Mouse (Mus musculus) heart, embryonic 13.5 days (tissue): ENCODE measurements at regions not wholly inside any gene's neighbourhood (a gene's known extent, or its start where the extent isn't known, plus 50 kb on each side); places are given as distances from the start of the nearest gene placed in this dataset.

Experiments
- ATAC-seq: fragments of 200-750 bp; cut with Nextera tagmentation; 2 replicates; pipeline ENCODE4 v1.8.0; 2017; ENCODE audit warnings: moderate TSS enrichment; ENCODE audit not compliant: insufficient number of reproducible peaks, low FRiP score, low TSS enrichment; ENCODE audit errors: extremely low read depth
- H3K27ac ChIP-seq: fragments of 300-500 bp; sonication (generic); replicated peaks from 2 replicates; pipeline ENCODE4 v1.5.1; 2015; ENCODE audit warnings: moderate library complexity, mild to moderate bottlenecking, inconsistent platforms
- H3K27me3 ChIP-seq: fragments of 300-500 bp; sonication (generic); replicated peaks from 2 replicates; pipeline ENCODE4 v1.6.1; 2015; ENCODE audit warnings: mild to moderate bottlenecking, inconsistent platforms
- H3K36me3 ChIP-seq: fragments of 300-500 bp; sonication (generic); 2 replicates; pipeline ENCODE4 v1.6.1; 2015; ENCODE audit warnings: mild to moderate bottlenecking, inconsistent platforms
- H3K4me1 ChIP-seq: fragments of 300-500 bp; sonication (generic); 2 replicates; pipeline ENCODE4 v1.6.1; 2015; ENCODE audit warnings: inconsistent platforms
- H3K4me2 ChIP-seq: fragments of 300-500 bp; sonication (generic); 2 replicates; pipeline ENCODE4 v1.6.1; 2015; ENCODE audit warnings: inconsistent platforms, mild to moderate bottlenecking, moderate library complexity
- H3K4me3 ChIP-seq: fragments of 300-500 bp; sonication (generic); 2 replicates; pipeline ENCODE4 v1.5.1; 2015; ENCODE audit warnings: moderate library complexity, mild to moderate bottlenecking, inconsistent platforms
- H3K9ac ChIP-seq: fragments of 300-500 bp; sonication (generic); 2 replicates; pipeline ENCODE4 v1.6.1; 2015; ENCODE audit warnings: inconsistent platforms, mild to moderate bottlenecking, moderate library complexity
- H3K9me3 ChIP-seq: fragments of 300-500 bp; sonication (generic); 2 replicates; pipeline ENCODE4 v1.6.1; 2016; ENCODE audit warnings: inconsistent platforms
- WGBS: fragments of 180-500 bp; shearing (Covaris S2); methylation state at CpG from one replicate; pipeline ENCODE4 v1.1.7; 2015; ENCODE audit warnings: mixed read lengths; 5-methylcytosine and 5-hydroxymethylcytosine counted together

- Histone ChIP-seq H3K9me3 (no peaks in the 10 kb centered on the region), H3K27ac (no peak overlapping the region), H3K4me3 (no peak overlapping the region), H3K4me1 (no peaks in the 10 kb centered on the region), H3K9ac (no peak overlapping the region), H3K27me3 (no peaks in the 10 kb centered on the region), H3K4me2 (no peak overlapping the region), H3K36me3 (no peaks in the 10 kb centered on the region)
- 79% methylated on average over 2 of the region's 2 CpGs for WGBS
- no peak for ATAC-seq
These were observed 720.6 kb downstream of the Ets1 start for GRCm38 (mm10) chr9:33356621-33357020.

- H3K9ac ChIP-seq: no peak overlapping the region
- no peaks in the 10 kb centered on the region for H3K36me3 ChIP-seq
- no peak overlapping the region for H3K4me3 ChIP-seq
- 78% methylated on average over 5 of the region's 5 CpGs for WGBS
- no peak overlapping the region for H3K27ac ChIP-seq
- no peak overlapping the region for H3K4me2 ChIP-seq
- no peaks in the 10 kb centered on the region for H3K9me3 ChIP-seq
- no peaks in the 10 kb centered on the region for H3K27me3 ChIP-seq
- no peaks in the 10 kb centered on the region for H3K4me1 ChIP-seq
- ATAC-seq: no peak
These were observed 724.9 kb downstream of the Ets1 start for GRCm38 (mm10) chr9:33360966-33361365.

GRCm38 (mm10) chr9:33389170-33389569 lies 753.1 kb downstream of the Ets1 start:
- no peak for ATAC-seq

GRCm38 (mm10) chr9:33404691-33405090 lies 768.7 kb downstream of the Ets1 start:
- no peak overlapping the region for H3K4me3 ChIP-seq
- peaks cover 4% of the 10 kb centered on the region for H3K9me3 ChIP-seq
- WGBS: 74% methylated on average over 4 of the region's 4 CpGs
- H3K27me3 ChIP-seq: no peaks in the 10 kb centered on the region
- H3K4me1 ChIP-seq: no peaks in the 10 kb centered on the region
- no peak overlapping the region for H3K4me2 ChIP-seq
- ATAC-seq: no peak
- H3K27ac ChIP-seq: no peak overlapping the region
- no peaks in the 10 kb centered on the region for H3K36me3 ChIP-seq
- no peak overlapping the region for H3K9ac ChIP-seq

More at GRCm38 (mm10) chr9:33389170-33389569, 753.1 kb downstream of the Ets1 start:
- H3K27ac ChIP-seq: no peak overlapping the region
- H3K9me3 ChIP-seq: no peaks in the 10 kb centered on the region
- H3K9ac ChIP-seq: no peak overlapping the region
- no peak overlapping the region for H3K4me2 ChIP-seq
- H3K27me3 ChIP-seq: no peaks in the 10 kb centered on the region
- no peaks in the 10 kb centered on the region for H3K36me3 ChIP-seq
- H3K4me3 ChIP-seq: no peak overlapping the region
- H3K4me1 ChIP-seq: no peaks in the 10 kb centered on the region

GRCm38 (mm10) chr9:33407517-33407916 lies 771.5 kb downstream of the Ets1 start:
- H3K9ac ChIP-seq: no peak overlapping the region
- no peak for ATAC-seq
- H3K4me1 ChIP-seq: no peaks in the 10 kb centered on the region
- no peak overlapping the region for H3K27ac ChIP-seq
- no peaks in the 10 kb centered on the region for H3K36me3 ChIP-seq
- WGBS: 77% methylated on average over 2 of the region's 2 CpGs
- H3K9me3 ChIP-seq: peaks cover 7% of the 10 kb centered on the region
- H3K4me3 ChIP-seq: no peak overlapping the region
- H3K27me3 ChIP-seq: no peaks in the 10 kb centered on the region
- no peak overlapping the region for H3K4me2 ChIP-seq

GRCm38 (mm10) chr9:33423781-33424180 lies 787.8 kb downstream of the Ets1 start:
- H3K27me3 ChIP-seq: no peaks in the 10 kb centered on the region
- no peak overlapping the region for H3K27ac ChIP-seq
- no peaks in the 10 kb centered on the region for H3K4me1 ChIP-seq
- no peak overlapping the region for H3K9ac ChIP-seq
- no peak for ATAC-seq
- no peak overlapping the region for H3K4me3 ChIP-seq
- no peaks in the 10 kb centered on the region for H3K9me3 ChIP-seq
- 58% methylated on average over 2 of the region's 2 CpGs for WGBS
- no peaks in the 10 kb centered on the region for H3K36me3 ChIP-seq
- H3K4me2 ChIP-seq: no peak overlapping the region

- no peak for ATAC-seq
- Histone ChIP-seq H3K9me3 (no peaks in the 10 kb centered on the region), H3K27me3 (no peaks in the 10 kb centered on the region), H3K27ac (no peak overlapping the region), H3K4me3 (no peak overlapping the region), H3K4me1 (no peaks in the 10 kb centered on the region), H3K36me3 (no peaks in the 10 kb centered on the region), H3K9ac (no peak overlapping the region), H3K4me2 (no peak overlapping the region)
- WGBS: 73% methylated on average over 4 of the region's 4 CpGs
These were observed 800.4 kb downstream of the Ets1 start for GRCm38 (mm10) chr9:33436459-33436858.

GRCm38 (mm10) chr9:33442266-33442665 lies 806.2 kb downstream of the Ets1 start:
- H3K4me1 ChIP-seq: no peaks in the 10 kb centered on the region
- 67% methylated on average over 5 of the region's 5 CpGs for WGBS
- H3K36me3 ChIP-seq: no peaks in the 10 kb centered on the region
- H3K4me2 ChIP-seq: no peak overlapping the region
- H3K9ac ChIP-seq: no peak overlapping the region
- no peak for ATAC-seq
- H3K4me3 ChIP-seq: no peak overlapping the region
- H3K27me3 ChIP-seq: no peaks in the 10 kb centered on the region
- no peaks in the 10 kb centered on the region for H3K9me3 ChIP-seq
- no peak overlapping the region for H3K27ac ChIP-seq

- H3K4me3 ChIP-seq: no peak overlapping the region
- H3K27me3 ChIP-seq: no peaks in the 10 kb centered on the region
- WGBS: 60% methylated on average over 1 of the region's 1 CpGs
- no peaks in the 10 kb centered on the region for H3K36me3 ChIP-seq
- H3K4me1 ChIP-seq: no peaks in the 10 kb centered on the region
- H3K4me2 ChIP-seq: no peak overlapping the region
- no peak overlapping the region for H3K9ac ChIP-seq
- ATAC-seq: no peak
- no peak overlapping the region for H3K27ac ChIP-seq
- no peaks in the 10 kb centered on the region for H3K9me3 ChIP-seq
These were observed 809.9 kb downstream of the Ets1 start for GRCm38 (mm10) chr9:33445902-33446301.

- WGBS: 48% methylated on average over 2 of the region's 2 CpGs
- Histone ChIP-seq H3K4me3 (no peak overlapping the region), H3K27me3 (no peaks in the 10 kb centered on the region), H3K27ac (no peak overlapping the region), H3K9me3 (no peaks in the 10 kb centered on the region), H3K4me2 (no peak overlapping the region), H3K9ac (no peak overlapping the region), H3K36me3 (no peaks in the 10 kb centered on the region), H3K4me1 (no peaks in the 10 kb centered on the region)
- ATAC-seq: no peak
These were observed 839.1 kb downstream of the Ets1 start for GRCm38 (mm10) chr9:33475106-33475505.

- ATAC-seq: no peak
- Histone ChIP-seq H3K4me1 (no peaks in the 10 kb centered on the region), H3K36me3 (no peaks in the 10 kb centered on the region), H3K4me3 (no peak overlapping the region), H3K9me3 (no peaks in the 10 kb centered on the region), H3K27ac (no peak overlapping the region), H3K9ac (no peak overlapping the region), H3K27me3 (no peaks in the 10 kb centered on the region), H3K4me2 (no peak overlapping the region)
- WGBS: 58% methylated on average over 5 of the region's 5 CpGs
These were observed 847.0 kb downstream of the Ets1 start for GRCm38 (mm10) chr9:33482845-33483540.

- no peaks in the 10 kb centered on the region for H3K27me3 ChIP-seq
- H3K27ac ChIP-seq: no peak overlapping the region
- H3K4me3 ChIP-seq: no peak overlapping the region
- no peaks in the 10 kb centered on the region for H3K9me3 ChIP-seq
- H3K9ac ChIP-seq: no peak overlapping the region
- no peaks in the 10 kb centered on the region for H3K36me3 ChIP-seq
- WGBS: 57% methylated on average over 2 of the region's 2 CpGs
- no peak for ATAC-seq
- no peaks in the 10 kb centered on the region for H3K4me1 ChIP-seq
- H3K4me2 ChIP-seq: no peak overlapping the region
These were observed 847.5 kb downstream of the Ets1 start for GRCm38 (mm10) chr9:33483541-33483846.
